ENCODE assay signal across 8 mouse cellular contexts in genomic region chr2:10785156-10785555, GRCm38 (mm10).
DNase-seq lines count a peak whose midpoint lies in the region; ATAC-seq and TF ChIP-seq lines count a peak whose summit lies in the region.
"Had no signal": no experiment of that assay in that cellular context is flagged by ENCODE, and none has a peak within 500 bp of the region (broad histone marks: within the 10 kb centered on the region; RNA-seq: fewer than 3 reads in every experiment).

No protein-coding gene starts in this region.

- no peak overlapping the region for H3K9ac ChIP-seq in liver, postnatal 0 days (replicated peaks)
- H3K9ac ChIP-seq in hindbrain, postnatal 0 days (replicated peaks; ENCODE audit: low read length) = no peak overlapping the region
- H3K9ac ChIP-seq: heart, embryonic 15.5 days had no signal

- no peak overlapping the region for H3K27ac ChIP-seq in liver, postnatal 0 days (ENCODE audit: low read depth)
- H3K27ac ChIP-seq in hindbrain, postnatal 0 days = no peak overlapping the region
- no peak overlapping the region for H3K27ac ChIP-seq in small intestine, adult 2 months (ENCODE audit: insufficient read depth, low read depth, low read length)
- H3K27ac ChIP-seq: heart, embryonic 15.5 days had no signal

- TF ChIP-seq EP300 in liver, postnatal 0 days (IDR thresholded peaks at IDR 0.05; ENCODE audit: low read depth) = no peak

- no peaks in the 10 kb centered on the region for H3K9me3 ChIP-seq in liver, postnatal 0 days (ENCODE audit: low read length)
- H3K9me3 ChIP-seq in hindbrain, postnatal 0 days (ENCODE audit: low read length) = no peaks in the 10 kb centered on the region
- H3K9me3 ChIP-seq: heart, embryonic 15.5 days had no signal

- no peak for TF ChIP-seq POLR2A in small intestine, adult 2 months (IDR thresholded peaks at IDR 0.05; ENCODE audit: low read depth, low read length)

- H3K4me2 ChIP-seq in liver, postnatal 0 days (ENCODE audit: low read depth, low read length) = no peak overlapping the region
- no peak overlapping the region for H3K4me2 ChIP-seq in hindbrain, postnatal 0 days (ENCODE audit: low read depth, low read length)
- H3K4me2 ChIP-seq: heart, embryonic 15.5 days had no signal

- 29% methylated on average over 2 of the region's 2 CpGs for WGBS in liver, postnatal 0 days (ENCODE audit: insufficient replicate concordance)
- WGBS in hindbrain, postnatal 0 days = 16% methylated on average over 2 of the region's 2 CpGs
- 32% methylated on average over 2 of the region's 2 CpGs for WGBS in small intestine, adult 2 months

- no peak for DNase-seq in liver, postnatal 0 days
- DNase-seq in liver (no peak), R1 (ENCODE audit: low read depth, low spot score) (peak; percentile 81)
- DNase-seq in cerebellum, postnatal 25 days = peak; percentile 46 to 64
- peak; percentile 84 for DNase-seq in hindbrain, postnatal 0 days (ENCODE audit: low spot score)
- DNase-seq in left cerebral cortex, postnatal 4 days = peak; percentile 12

- no peak overlapping the region for H3K4me3 ChIP-seq in liver, postnatal 0 days (ENCODE audit: low read depth, low read length)
- no peak overlapping the region for H3K4me3 ChIP-seq in hindbrain, postnatal 0 days (ENCODE audit: low read length)
- H3K4me3 ChIP-seq in small intestine, adult 2 months (ENCODE audit: low read depth, low read length) = no peak overlapping the region
- H3K4me3 ChIP-seq: heart, embryonic 15.5 days had no signal

- no peaks in the 10 kb centered on the region for H3K4me1 ChIP-seq in liver, postnatal 0 days (ENCODE audit: insufficient read depth)
- no peaks in the 10 kb centered on the region for H3K4me1 ChIP-seq in hindbrain, postnatal 0 days (ENCODE audit: insufficient read depth, low read length)
- H3K4me1 ChIP-seq in small intestine, adult 2 months (ENCODE audit: control insufficient read depth, insufficient read depth, insufficient read length, low read length) = no peaks in the 10 kb centered on the region
- H3K4me1 ChIP-seq: heart, embryonic 15.5 days had no signal

- no peaks in the 10 kb centered on the region for H3K27me3 ChIP-seq in liver, postnatal 0 days (ENCODE audit: insufficient read depth, low read length)
- no peaks in the 10 kb centered on the region for H3K27me3 ChIP-seq in hindbrain, postnatal 0 days (ENCODE audit: insufficient read depth, low read length)
- H3K27me3 ChIP-seq in small intestine, adult 2 months (ENCODE audit: control insufficient read depth, insufficient read depth, low read length) = no peaks in the 10 kb centered on the region
- H3K27me3 ChIP-seq: heart, embryonic 15.5 days had no signal

- H3K36me3 ChIP-seq in liver, postnatal 0 days (replicated peaks; ENCODE audit: insufficient read depth, low read length) = no peaks in the 10 kb centered on the region
- H3K36me3 ChIP-seq in hindbrain, postnatal 0 days (ENCODE audit: insufficient read depth, low read length) = no peaks in the 10 kb centered on the region
- no peaks in the 10 kb centered on the region for H3K36me3 ChIP-seq in small intestine, adult 2 months (ENCODE audit: control insufficient read depth, insufficient read depth, low read length)
- H3K36me3 ChIP-seq: heart, embryonic 15.5 days had no signal

- TF ChIP-seq CTCF in liver, postnatal 0 days (IDR thresholded peaks at IDR 0.05; ENCODE audit: low read depth) = peak; percentile 79
- TF ChIP-seq CTCF in hindbrain, postnatal 0 days (IDR thresholded peaks at IDR 0.05; ENCODE audit: low read depth) = peak; percentile 83
- TF ChIP-seq CTCF in small intestine, adult 2 months (IDR thresholded peaks at IDR 0.05; ENCODE audit: extremely low read depth, insufficient read length, insufficient replicate concordance, low read depth, low read length) = peak; percentile 34; the same call in 1 of the 2 replicates

- no peak for ATAC-seq in liver, postnatal 0 days
- ATAC-seq in hindbrain, postnatal 0 days = no peak

- intact Hi-C loops in left cerebral cortex, postnatal 4 days (cut with DNase I) = loop anchor here (5.0 kb wide), 1 partner anchor 272 kb away; no protein-coding TSS in a partner anchor

Comparison
In these comparisons a context has a peak if more than half of its experiments do, and no peak if none do; other contexts are left out.
1. DNase-seq: peak in R1 (single experiment), cerebellum, postnatal 25 days (2 of 2), hindbrain, postnatal 0 days (single experiment) and left cerebral cortex, postnatal 4 days (single experiment); none in liver, postnatal 0 days (single experiment) and liver (single experiment).
2. Peak in every context shown above with its lines, with median percentiles within 50 percentile points of each other: CTCF ChIP-seq.